Mouse (Mus musculus): ENCODE results near the gene Hic1. TPM values are rescaled to one million over a fixed set of nuclear protein-coding genes. Genes with fewer than 3 reads are reported as not detected.

The Hic1 gene
- polyA plus RNA-seq, 1 experiment, result 0.02 TPM

DNA sequence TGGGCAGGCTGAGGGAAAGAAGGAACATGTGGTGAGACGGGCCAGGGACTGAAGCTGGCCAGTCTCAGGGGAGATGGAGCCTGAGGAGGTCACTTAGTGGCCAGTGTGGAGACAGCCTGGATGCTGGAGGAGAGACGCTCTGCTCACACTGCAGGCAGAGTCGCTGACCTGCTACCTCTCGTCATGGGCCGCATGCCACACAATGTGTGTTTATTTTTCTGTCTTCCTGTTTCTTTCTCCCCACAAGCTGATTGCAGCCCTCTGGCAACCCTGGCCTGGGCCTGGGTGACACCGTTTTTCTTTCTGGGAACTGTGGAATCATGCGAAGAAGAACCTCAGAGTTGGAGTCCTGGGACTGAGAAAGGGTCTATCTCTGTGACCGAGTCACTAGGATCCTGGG lies 32.4 kb upstream of the Hic1 start:
- no peak overlapping the region for H3K4me3 ChIP-seq (ENCODE audit: insufficient read depth, poor library complexity, severe bottlenecking)
- no peaks in the 10 kb centered on the region for H3K79me3 ChIP-seq (ENCODE audit: low read depth)
- H3K36me3 ChIP-seq (ENCODE audit: control insufficient read depth, insufficient read depth), result no peaks in the 10 kb centered on the region
- H3ac ChIP-seq (ENCODE audit: control insufficient read depth, insufficient read length, low read depth), result no peak overlapping the region
- H3K79me2 ChIP-seq (ENCODE audit: control insufficient read depth, insufficient read depth), result no peaks in the 10 kb centered on the region
- H3K27me3 ChIP-seq (ENCODE audit: control insufficient read depth, insufficient read depth, insufficient read length), result peaks cover under 1% of the 10 kb centered on the region
- TF ChIP-seq USF1 (IDR thresholded peaks at IDR 0.05; ENCODE audit: low read depth) (no peak), FOSL1 (IDR thresholded peaks at IDR 0.05; ENCODE audit: insufficient read depth, low read length, poor library complexity, severe bottlenecking) (no peak), CEBPB (IDR thresholded peaks at IDR 0.05; ENCODE audit: low read depth) (no peak), MAX (IDR thresholded peaks at IDR 0.05) (no peak), MYOD1 (IDR thresholded peaks at IDR 0.05; ENCODE audit: control insufficient read depth, insufficient read length, low read depth) (no peak), MYOG (IDR thresholded peaks at IDR 0.05; ENCODE audit: control insufficient read depth, extremely low read depth, insufficient read length) (no peak), CTCF (IDR thresholded peaks at IDR 0.05; ENCODE audit: control insufficient read depth, insufficient read depth, insufficient read length) (no peak)

DNA sequence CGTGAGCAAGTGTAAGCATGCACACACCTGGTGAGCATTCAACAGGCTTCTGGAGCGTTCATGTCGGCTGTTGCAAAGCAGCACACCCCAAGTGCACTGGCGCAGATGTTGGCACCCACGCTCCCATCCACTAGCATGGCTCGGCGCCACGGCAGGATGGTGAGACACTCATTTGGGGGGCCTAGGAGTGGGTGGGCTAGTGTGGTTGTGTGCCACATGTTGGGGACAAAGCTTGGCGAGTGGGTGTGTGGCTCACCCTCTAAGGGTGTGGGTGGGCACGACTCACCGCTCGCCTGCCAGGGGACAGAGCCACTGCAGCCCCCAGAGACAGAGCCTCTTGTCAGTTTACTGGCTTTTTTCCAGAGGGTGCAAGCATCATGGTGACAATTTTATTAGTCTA lies 31.6 kb upstream of the Hic1 start:
- Histone ChIP-seq H3ac (ENCODE audit: control insufficient read depth, insufficient read length, low read depth) (no peak overlapping the region), H3K4me3 (ENCODE audit: insufficient read depth, poor library complexity, severe bottlenecking) (no peak overlapping the region), H3K36me3 (ENCODE audit: control insufficient read depth, insufficient read depth) (no peaks in the 10 kb centered on the region), H3K27me3 (ENCODE audit: control insufficient read depth, insufficient read depth, insufficient read length) (peaks cover 8% of the 10 kb centered on the region), H3K79me3 (ENCODE audit: low read depth) (no peaks in the 10 kb centered on the region), H3K79me2 (ENCODE audit: control insufficient read depth, insufficient read depth) (no peaks in the 10 kb centered on the region)
- TF ChIP-seq MYOD1 (IDR thresholded peaks at IDR 0.05; ENCODE audit: control insufficient read depth, insufficient read length, low read depth) (no peak), USF1 (IDR thresholded peaks at IDR 0.05; ENCODE audit: low read depth) (no peak), MYOG (IDR thresholded peaks at IDR 0.05; ENCODE audit: control insufficient read depth, extremely low read depth, insufficient read length) (no peak), CTCF (IDR thresholded peaks at IDR 0.05; ENCODE audit: control insufficient read depth, insufficient read depth, insufficient read length) (no peak), FOSL1 (IDR thresholded peaks at IDR 0.05; ENCODE audit: insufficient read depth, low read length, poor library complexity, severe bottlenecking) (no peak)

DNA sequence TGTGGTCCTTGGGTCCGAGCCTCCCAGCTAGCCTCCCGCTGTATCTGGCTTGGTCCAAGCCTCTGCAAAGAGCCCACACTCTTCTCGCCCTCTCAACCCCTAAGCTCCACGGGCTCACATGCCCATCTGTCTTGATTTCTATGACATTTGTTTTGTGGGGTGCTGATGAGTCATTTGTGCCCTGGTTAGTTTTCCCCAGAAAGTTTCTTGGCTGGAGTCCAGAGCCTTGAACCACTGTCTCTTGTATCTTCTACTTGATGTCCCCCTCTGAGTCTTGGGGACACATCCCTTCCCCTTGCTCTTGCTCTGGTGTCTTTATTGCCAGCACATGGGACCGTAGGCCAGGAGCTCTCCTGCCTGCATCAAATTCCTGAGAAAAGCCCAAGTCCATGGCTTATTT lies 30.6 kb upstream of the Hic1 start:
- H3K79me3 ChIP-seq (ENCODE audit: low read depth), result no peaks in the 10 kb centered on the region
- H3K4me3 ChIP-seq (ENCODE audit: insufficient read depth, poor library complexity, severe bottlenecking), result no peak overlapping the region
- H3K27me3 ChIP-seq (ENCODE audit: control insufficient read depth, insufficient read depth, insufficient read length), result peaks cover 18% of the 10 kb centered on the region
- H3K36me3 ChIP-seq (ENCODE audit: control insufficient read depth, insufficient read depth), result no peaks in the 10 kb centered on the region
- H3ac ChIP-seq (ENCODE audit: control insufficient read depth, insufficient read length, low read depth), result no peak overlapping the region
- no peaks in the 10 kb centered on the region for H3K79me2 ChIP-seq (ENCODE audit: control insufficient read depth, insufficient read depth)
- no peak for TF ChIP-seq USF1 (IDR thresholded peaks at IDR 0.05; ENCODE audit: low read depth)
- no peak for TF ChIP-seq FOSL1 (IDR thresholded peaks at IDR 0.05; ENCODE audit: insufficient read depth, low read length, poor library complexity, severe bottlenecking)
- no peak for TF ChIP-seq MYOD1 (IDR thresholded peaks at IDR 0.05; ENCODE audit: control insufficient read depth, insufficient read length, low read depth)
- TF ChIP-seq CTCF (IDR thresholded peaks at IDR 0.05; ENCODE audit: control insufficient read depth, insufficient read depth, insufficient read length), result no peak
- no peak for TF ChIP-seq CEBPB (IDR thresholded peaks at IDR 0.05; ENCODE audit: low read depth)
- no peak for TF ChIP-seq MAX (IDR thresholded peaks at IDR 0.05)
- TF ChIP-seq MYOG (IDR thresholded peaks at IDR 0.05; ENCODE audit: control insufficient read depth, extremely low read depth, insufficient read length), result no peak

DNA sequence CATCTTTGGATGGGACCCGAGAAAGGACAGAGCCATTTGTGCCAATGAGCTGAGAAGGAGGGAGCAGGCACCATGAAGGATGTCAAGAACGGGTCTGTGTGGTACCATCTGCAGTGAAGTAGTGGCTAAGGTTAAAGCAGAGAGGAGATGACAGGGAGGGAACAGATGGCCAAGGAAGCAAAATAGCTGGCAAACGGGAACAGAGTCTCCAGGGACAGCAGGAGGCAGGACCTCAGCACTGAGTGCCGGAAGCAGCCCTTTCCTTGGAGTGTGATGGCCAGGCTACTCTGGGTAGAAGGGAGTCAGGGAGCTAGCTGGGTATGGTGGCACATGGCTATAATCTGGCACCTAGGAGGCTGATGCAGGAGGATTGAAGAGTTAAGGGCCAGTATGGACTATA lies 29.5 kb upstream of the Hic1 start:
- peaks cover 29% of the 10 kb centered on the region for H3K27me3 ChIP-seq (ENCODE audit: control insufficient read depth, insufficient read depth, insufficient read length)
- H3K4me3 ChIP-seq (ENCODE audit: insufficient read depth, poor library complexity, severe bottlenecking), result no peak overlapping the region
- H3K79me3 ChIP-seq (ENCODE audit: low read depth), result no peaks in the 10 kb centered on the region
- no peak overlapping the region for H3ac ChIP-seq (ENCODE audit: control insufficient read depth, insufficient read length, low read depth)
- TF ChIP-seq MAX (IDR thresholded peaks at IDR 0.05) (no peak), CEBPB (IDR thresholded peaks at IDR 0.05; ENCODE audit: low read depth) (no peak), FOSL1 (IDR thresholded peaks at IDR 0.05; ENCODE audit: insufficient read depth, low read length, poor library complexity, severe bottlenecking) (no peak), MYOG (IDR thresholded peaks at IDR 0.05; ENCODE audit: control insufficient read depth, extremely low read depth, insufficient read length) (no peak), MYOD1 (IDR thresholded peaks at IDR 0.05; ENCODE audit: control insufficient read depth, insufficient read length, low read depth) (no peak), CTCF (IDR thresholded peaks at IDR 0.05; ENCODE audit: control insufficient read depth, insufficient read depth, insufficient read length) (no peak), USF1 (IDR thresholded peaks at IDR 0.05; ENCODE audit: low read depth) (no peak)
- no peaks in the 10 kb centered on the region for H3K79me2 ChIP-seq (ENCODE audit: control insufficient read depth, insufficient read depth)
- no peaks in the 10 kb centered on the region for H3K36me3 ChIP-seq (ENCODE audit: control insufficient read depth, insufficient read depth)

DNA sequence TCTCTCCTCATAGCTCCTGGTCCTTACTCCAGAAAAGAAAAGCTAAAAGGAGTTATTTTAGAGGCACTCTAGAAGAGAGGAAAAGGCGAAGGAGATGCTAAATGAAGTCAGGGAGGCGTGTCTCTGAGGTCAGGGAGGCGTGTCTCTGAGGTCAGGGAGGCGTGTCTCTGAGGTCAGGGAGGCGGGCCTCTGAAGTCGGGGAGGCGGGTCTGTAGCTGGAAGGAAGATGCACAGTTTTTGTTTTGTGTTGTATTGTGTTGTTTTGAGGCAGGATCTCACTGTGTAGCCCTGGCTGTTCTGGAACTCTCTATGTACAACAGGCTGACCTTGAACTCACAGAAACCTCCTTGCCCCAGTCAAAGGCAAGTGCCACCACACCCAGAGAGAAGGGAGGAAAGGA lies 28.6 kb upstream of the Hic1 start:
- H3K27me3 ChIP-seq (ENCODE audit: control insufficient read depth, insufficient read depth, insufficient read length), result peaks cover 36% of the 10 kb centered on the region
- H3K79me3 ChIP-seq (ENCODE audit: low read depth), result no peaks in the 10 kb centered on the region
- H3K4me3 ChIP-seq (ENCODE audit: insufficient read depth, poor library complexity, severe bottlenecking), result no peak overlapping the region
- H3K36me3 ChIP-seq (ENCODE audit: control insufficient read depth, insufficient read depth), result no peaks in the 10 kb centered on the region
- no peak overlapping the region for H3ac ChIP-seq (ENCODE audit: control insufficient read depth, insufficient read length, low read depth)
- TF ChIP-seq FOSL1 (IDR thresholded peaks at IDR 0.05; ENCODE audit: insufficient read depth, low read length, poor library complexity, severe bottlenecking) (no peak), MYOD1 (IDR thresholded peaks at IDR 0.05; ENCODE audit: control insufficient read depth, insufficient read length, low read depth) (no peak), CEBPB (IDR thresholded peaks at IDR 0.05; ENCODE audit: low read depth) (no peak), MAX (IDR thresholded peaks at IDR 0.05) (no peak), CTCF (IDR thresholded peaks at IDR 0.05; ENCODE audit: control insufficient read depth, insufficient read depth, insufficient read length) (no peak), MYOG (IDR thresholded peaks at IDR 0.05; ENCODE audit: control insufficient read depth, extremely low read depth, insufficient read length) (no peak), USF1 (IDR thresholded peaks at IDR 0.05; ENCODE audit: low read depth) (no peak)
- H3K79me2 ChIP-seq (ENCODE audit: control insufficient read depth, insufficient read depth), result no peaks in the 10 kb centered on the region

DNA sequence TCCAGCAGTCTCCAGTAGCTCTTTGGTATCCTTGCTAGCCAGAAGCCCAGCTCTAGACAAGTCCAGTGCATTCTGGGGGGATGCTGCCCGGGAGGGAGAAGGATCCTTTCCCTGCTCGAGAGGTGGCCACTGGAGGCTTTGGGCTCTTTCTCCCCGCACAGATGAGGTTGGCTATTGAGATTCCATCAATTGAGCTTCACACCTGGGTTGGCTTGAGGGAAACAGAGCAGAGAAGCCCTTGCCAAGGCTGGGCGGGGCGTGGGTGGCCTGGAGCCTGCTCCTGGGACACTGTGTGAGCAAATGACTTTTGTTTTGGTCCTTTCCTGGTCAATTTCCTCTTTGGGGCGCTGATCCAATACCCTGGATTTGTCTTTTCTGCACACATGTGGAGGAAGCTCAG lies 26.8 kb upstream of the Hic1 start:
- Histone ChIP-seq H3K36me3 (ENCODE audit: control insufficient read depth, insufficient read depth) (no peaks in the 10 kb centered on the region), H3K27me3 (ENCODE audit: control insufficient read depth, insufficient read depth, insufficient read length) (peaks cover 36% of the 10 kb centered on the region), H3ac (ENCODE audit: control insufficient read depth, insufficient read length, low read depth) (no peak overlapping the region), H3K4me3 (ENCODE audit: insufficient read depth, poor library complexity, severe bottlenecking) (no peak overlapping the region), H3K79me2 (ENCODE audit: control insufficient read depth, insufficient read depth) (no peaks in the 10 kb centered on the region), H3K79me3 (ENCODE audit: low read depth) (no peaks in the 10 kb centered on the region)
- TF ChIP-seq MAX (IDR thresholded peaks at IDR 0.05) (no peak), FOSL1 (IDR thresholded peaks at IDR 0.05; ENCODE audit: insufficient read depth, low read length, poor library complexity, severe bottlenecking) (no peak), MYOG (IDR thresholded peaks at IDR 0.05; ENCODE audit: control insufficient read depth, extremely low read depth, insufficient read length) (no peak), MYOD1 (IDR thresholded peaks at IDR 0.05; ENCODE audit: control insufficient read depth, insufficient read length, low read depth) (no peak), CTCF (IDR thresholded peaks at IDR 0.05; ENCODE audit: control insufficient read depth, insufficient read depth, insufficient read length) (no peak), CEBPB (IDR thresholded peaks at IDR 0.05; ENCODE audit: low read depth) (no peak), USF1 (IDR thresholded peaks at IDR 0.05; ENCODE audit: low read depth) (no peak)

Data from C2C12 (cell line).